Mouse (Mus musculus) midbrain, embryonic 10.5 days (tissue): ENCODE measurements around the gene Scarb2. TPM values are rescaled to one million over a fixed set of nuclear protein-coding genes. Genes with fewer than 3 reads are reported as not detected.

Experiments used
- microRNA-seq: library from miRNA; unstranded; fragments of <30 nt; microRNA quantifications from one replicate; pipeline ENCODE4, GENCODE M21; 2017
- polyA plus RNA-seq: library from polyadenylated mRNA; unstranded; fragments of >200 nt; fragmentation: Nextera tagmentation; extraction: Ambion mirVana; gene quantifications from 2 replicates; pipeline ENCODE4 v1.2.1, GENCODE M21; 2016

The Scarb2 gene
- polyA plus RNA-seq, 1 experiment from 2014 or later = 9.3 TPM

Small RNA genes within 50 kb of the gene (microRNA-seq; reads per million reads assigned to microRNA genes)
- gene Mir6415 = not detected

Other genes with a start within 250 kb of the Scarb2 start
- 3.9 and 4.5 TPM in 2 replicates for gene Naaa, start 228.7 kb downstream of the Scarb2 start, polyA plus RNA-seq
- 48.8 and 52.9 TPM in 2 replicates for gene Sdad1, start 196.4 kb downstream of the Scarb2 start, polyA plus RNA-seq
- gene Cxcl9, start 178.8 kb downstream of the Scarb2 start, polyA plus RNA-seq = not detected in 2 replicates
- 0.98 and 1.6 TPM in 2 replicates for gene Art3, start 175.0 kb downstream of the Scarb2 start, polyA plus RNA-seq
- gene Cxcl10, start 157.9 kb downstream of the Scarb2 start, polyA plus RNA-seq = 0.17 and 0.36 TPM in 2 replicates
- gene Nup54, start 71.6 kb downstream of the Scarb2 start, polyA plus RNA-seq = 63.4 and 70.0 TPM in 2 replicates
- gene Fam47e, start 48.2 kb upstream of the Scarb2 start, polyA plus RNA-seq = not detected in 2 replicates
- gene Stbd1, start 96.2 kb upstream of the Scarb2 start, polyA plus RNA-seq = 6.7 and 7.5 TPM in 2 replicates
- gene Ccdc158, start 168.4 kb upstream of the Scarb2 start, polyA plus RNA-seq = 0.85 and 0.89 TPM in 2 replicates
- gene Shroom3, start 176.6 kb upstream of the Scarb2 start, polyA plus RNA-seq = 5.8 and 8.3 TPM in 2 replicates